Mouse (Mus musculus): ENCODE measurements around the gene Ltbp1.

The Ltbp1 gene

DNA sequence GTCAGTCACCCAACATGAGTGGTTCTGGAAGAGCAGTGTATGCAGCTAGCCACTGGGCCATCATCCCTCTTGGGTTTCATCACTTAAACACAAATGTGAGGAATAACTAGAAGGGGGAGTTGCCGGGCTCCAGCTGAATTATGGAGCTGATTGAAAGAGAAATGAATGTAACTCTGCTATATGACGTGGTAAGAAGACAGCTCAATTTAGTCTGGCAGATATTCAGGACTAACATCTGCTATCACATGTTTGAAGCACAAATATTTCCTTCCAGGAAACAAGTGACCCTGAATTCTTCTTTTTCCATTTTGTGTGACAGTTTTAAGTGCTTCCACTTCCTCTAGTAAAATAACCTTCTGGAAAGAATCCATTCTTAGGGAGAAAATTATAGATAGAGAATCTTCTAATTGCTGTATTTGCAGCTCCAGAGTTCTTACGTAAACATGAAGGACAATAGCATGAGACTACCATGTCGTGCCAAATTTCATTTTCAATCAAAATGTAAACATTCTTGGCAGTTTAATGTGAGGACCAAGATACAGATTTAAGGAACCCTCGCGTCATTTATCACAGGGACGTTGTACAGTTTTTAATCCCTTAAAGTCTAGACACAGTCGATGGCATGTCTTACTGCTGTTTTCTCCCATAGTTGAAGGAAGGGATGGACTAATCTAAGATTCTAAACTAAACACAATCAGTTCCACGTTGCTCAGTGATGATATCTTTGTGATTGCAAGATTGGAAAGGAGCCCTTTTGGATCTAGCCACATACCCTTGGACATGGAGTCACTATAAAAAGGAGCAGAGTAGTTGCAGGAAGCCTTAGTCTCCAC lies 279.7 kb downstream of the Ltbp1 start:
- DNase-seq (ENCODE audit: low read depth, low spot score): no peak

DNA sequence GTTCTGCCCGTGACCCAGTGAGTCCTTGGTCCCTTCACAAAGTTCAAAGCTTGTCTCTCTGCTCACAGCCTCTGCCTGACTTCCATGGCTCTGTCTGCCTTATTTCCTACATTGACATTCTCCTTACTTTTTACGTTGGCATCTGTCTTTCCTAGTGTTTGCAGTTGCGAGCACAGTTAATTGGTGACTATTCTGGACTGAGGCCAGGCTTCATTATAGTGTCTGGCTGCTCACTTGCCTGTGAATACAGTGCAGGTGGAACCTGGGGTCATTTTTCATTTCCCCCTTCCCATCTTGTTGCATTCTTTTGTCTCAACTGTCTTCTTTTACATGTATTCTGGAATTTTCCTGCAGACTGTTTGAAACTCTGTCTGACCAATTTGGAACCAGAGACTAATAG lies 287.6 kb downstream of the Ltbp1 start:
- no peak for DNase-seq (ENCODE audit: low read depth, low spot score)

- peak; percentile 85 for DNase-seq (ENCODE audit: low read depth, low spot score)
Observed at GRCm38 (mm10) chr17:75293725-75294124, 288.4 kb downstream of the Ltbp1 start.

DNA sequence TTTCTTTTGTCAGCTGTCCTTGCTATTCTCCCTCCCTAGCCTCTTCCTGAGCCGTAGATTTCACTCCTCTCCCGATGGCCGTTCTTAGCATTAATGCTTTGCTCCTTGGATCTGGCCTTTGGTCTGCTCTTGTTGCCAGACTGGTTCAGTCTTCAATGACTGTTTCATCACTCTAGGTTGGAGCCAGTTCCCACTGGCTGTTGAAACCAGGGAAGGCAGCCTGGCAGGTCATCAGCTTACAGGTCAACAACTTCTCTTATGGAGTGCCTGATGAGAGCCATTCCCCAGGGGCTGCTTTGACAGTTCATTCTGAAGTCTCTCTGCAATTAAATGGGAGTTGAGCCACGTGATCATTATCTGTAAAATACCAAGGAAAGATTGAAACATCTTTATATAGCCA lies 295.5 kb downstream of the Ltbp1 start:
- peak; percentile 13 for DNase-seq (ENCODE audit: low read depth, low spot score)

GRCm38 (mm10) chr17:75304807-75305420 lies 299.5 kb downstream of the Ltbp1 start:
- DNase-seq (ENCODE audit: low read depth, low spot score): no peak

DNA sequence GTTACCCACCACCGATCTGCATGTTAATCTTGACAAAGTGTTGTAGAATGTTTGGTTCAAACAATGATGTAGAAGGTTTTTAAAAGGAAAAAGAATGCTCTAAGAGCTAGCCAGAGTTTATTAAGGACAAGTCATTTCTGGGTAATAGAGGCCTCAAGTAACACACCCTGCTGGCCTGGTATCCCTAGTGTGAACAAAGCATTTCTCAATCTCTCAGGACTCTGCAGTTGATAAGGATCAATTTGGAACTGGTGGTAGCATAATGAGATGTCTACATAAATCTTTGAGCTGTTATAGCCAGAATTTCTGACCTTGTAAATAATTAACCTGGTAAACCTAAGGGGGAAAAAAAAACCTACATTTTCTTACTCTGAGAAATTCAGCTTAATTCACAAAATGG lies 300.3 kb downstream of the Ltbp1 start:
- DNase-seq (ENCODE audit: low read depth, low spot score): no peak

DNA sequence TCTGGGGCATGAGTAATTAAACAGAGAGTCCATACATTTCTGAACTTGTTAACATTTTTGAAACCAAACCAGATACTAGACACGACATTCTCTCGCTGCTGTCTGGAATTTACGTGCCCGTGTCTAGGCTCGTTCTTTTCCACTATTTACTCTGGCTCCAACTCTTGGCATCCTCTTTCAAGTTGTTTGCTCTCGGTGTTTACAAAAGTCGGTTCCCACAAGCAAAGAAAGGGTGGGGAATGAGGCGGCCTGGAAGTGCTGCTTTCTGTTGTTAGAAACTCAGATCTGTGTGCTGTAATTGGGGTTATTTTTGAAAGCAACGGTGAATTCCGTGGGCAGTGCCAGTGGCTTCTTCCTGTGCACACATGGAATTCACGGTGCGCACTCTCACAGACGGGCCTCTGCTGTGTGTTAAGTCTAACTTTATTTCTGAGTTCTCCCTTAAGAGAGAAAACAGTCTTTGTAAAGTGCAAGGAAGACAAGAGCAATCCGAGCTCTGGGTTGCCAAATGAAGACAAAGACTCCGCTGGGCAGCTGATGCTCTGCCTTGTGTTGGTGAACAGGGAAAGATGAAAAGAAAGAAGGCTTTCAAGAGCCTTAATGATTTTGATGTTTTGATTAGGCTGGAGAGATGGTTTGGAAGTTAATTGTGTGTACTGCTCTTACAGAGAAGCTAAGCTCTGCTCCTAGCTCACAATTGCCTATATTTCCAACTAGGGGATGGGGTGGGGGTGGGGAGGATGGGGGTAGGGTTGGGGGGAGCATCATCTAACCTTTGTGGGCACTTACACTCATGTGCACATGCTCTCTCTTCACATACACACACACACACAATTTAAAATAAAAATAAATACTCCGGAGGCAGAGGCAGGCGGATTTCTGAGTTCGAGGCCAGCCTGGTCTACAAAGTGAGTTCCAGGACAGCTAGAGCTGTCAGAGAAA lies 302.0 kb downstream of the Ltbp1 start:
- no peak for DNase-seq (ENCODE audit: low read depth, low spot score)

DNA sequence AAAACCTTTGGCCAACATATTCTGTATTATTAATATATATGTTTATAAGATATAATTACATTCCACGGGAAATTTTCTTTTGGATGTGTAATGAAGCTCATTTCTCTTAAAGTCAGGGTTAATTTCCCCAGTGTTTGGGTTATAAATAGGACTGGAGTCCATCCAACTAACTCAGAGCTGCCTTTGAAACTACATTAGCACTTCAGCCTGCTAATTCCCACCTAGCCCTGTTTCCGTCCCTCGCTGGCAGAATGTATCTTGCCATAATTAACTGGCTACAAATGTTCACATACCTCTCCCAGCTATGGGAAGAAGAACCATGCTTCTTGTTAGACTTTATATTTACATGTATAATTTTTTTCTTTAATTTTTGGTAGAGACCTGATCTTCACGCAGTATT lies 311.7 kb downstream of the Ltbp1 start:
- no peak for DNase-seq (ENCODE audit: low read depth, low spot score)

GRCm38 (mm10) chr17:75323229-75323628 lies 317.9 kb downstream of the Ltbp1 start:
- DNase-seq (ENCODE audit: low read depth, low spot score): no peak

- no peak for DNase-seq (ENCODE audit: low read depth, low spot score)
Observed at GRCm38 (mm10) chr17:75323766-75324165, 318.4 kb downstream of the Ltbp1 start.

- no peak for DNase-seq (ENCODE audit: low read depth, low spot score)
Observed at GRCm38 (mm10) chr17:75328102-75328639, 322.8 kb downstream of the Ltbp1 start.

- DNase-seq (ENCODE audit: low read depth, low spot score): peak; percentile 37
Observed at GRCm38 (mm10) chr17:75330366-75330765, 325.0 kb downstream of the Ltbp1 start.

- DNase-seq (ENCODE audit: low read depth, low spot score): no peak
Observed at GRCm38 (mm10) chr17:75331421-75331951, 326.1 kb downstream of the Ltbp1 start.

- DNase-seq (ENCODE audit: low read depth, low spot score): no peak
Observed at GRCm38 (mm10) chr17:75332289-75332688, 326.9 kb downstream of the Ltbp1 start.

DNA sequence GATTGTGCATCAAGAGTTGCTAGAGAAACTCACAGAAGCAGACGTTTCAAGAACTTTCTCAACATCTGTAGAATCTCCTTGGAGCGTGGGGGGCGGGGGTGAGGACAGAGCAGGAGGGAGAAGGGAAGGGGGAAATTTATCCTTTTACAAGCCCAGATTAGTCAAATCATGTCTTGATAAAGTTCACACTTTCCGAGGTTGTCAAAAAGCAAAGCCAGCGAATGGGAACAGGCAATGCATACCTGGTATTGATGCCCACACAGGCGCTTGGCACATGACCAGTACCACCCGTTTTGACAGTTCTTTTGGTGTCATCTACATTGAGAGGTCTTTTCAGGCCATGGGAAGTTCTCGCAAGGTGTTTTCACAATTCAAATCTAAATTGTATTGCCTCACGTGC lies 327.6 kb downstream of the Ltbp1 start:
- no peak for DNase-seq (ENCODE audit: low read depth, low spot score)

DNA sequence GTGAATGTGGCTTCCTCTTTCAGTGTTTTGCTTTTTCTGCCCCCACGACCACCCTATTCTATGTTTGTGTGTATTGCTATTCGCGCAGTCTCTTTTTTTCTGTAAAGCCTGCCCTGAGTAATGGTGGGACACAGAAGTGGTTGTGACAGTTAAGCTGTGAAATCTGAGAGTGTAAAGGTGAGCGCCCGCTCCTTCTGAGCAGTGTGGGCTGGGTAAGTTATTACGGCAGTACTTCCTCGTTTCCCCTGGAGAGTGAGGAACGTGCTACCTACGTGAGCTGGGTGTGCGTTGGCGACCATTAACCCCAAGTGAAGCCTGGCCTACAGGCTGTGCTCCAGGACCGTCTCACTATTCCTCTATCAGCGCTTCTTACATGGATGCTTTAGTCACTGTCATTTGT lies 328.4 kb downstream of the Ltbp1 start:
- no peak for DNase-seq (ENCODE audit: low read depth, low spot score)

- no peak for DNase-seq (ENCODE audit: low read depth, low spot score)
Observed at GRCm38 (mm10) chr17:75335649-75336048, 330.3 kb downstream of the Ltbp1 start.

- no peak for DNase-seq (ENCODE audit: low read depth, low spot score)
Observed at GRCm38 (mm10) chr17:75341227-75341626, 335.9 kb downstream of the Ltbp1 start.

GRCm38 (mm10) chr17:75345116-75345515 lies 339.7 kb downstream of the Ltbp1 start:
- DNase-seq (ENCODE audit: low read depth, low spot score): peak; percentile 30

DNA sequence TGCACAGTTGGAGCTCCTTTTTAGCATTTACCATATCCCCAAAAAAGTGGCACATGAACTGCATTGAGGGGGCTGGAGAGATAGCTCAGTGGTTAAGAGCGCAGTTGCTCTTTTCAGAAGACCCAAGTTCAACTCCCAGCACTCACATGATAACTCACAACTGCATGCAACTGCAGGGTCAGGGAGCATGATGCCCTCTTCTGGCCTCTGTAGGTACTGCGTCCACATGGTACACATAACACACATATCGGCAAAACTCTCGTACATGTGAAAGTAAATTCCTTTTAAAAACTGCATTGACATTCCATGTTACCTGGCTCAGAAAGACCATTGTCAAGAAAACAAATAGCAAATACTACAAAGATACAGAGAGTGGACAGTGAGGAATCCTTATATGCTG lies 342.0 kb downstream of the Ltbp1 start:
- DNase-seq (ENCODE audit: low read depth, low spot score): no peak

DNA sequence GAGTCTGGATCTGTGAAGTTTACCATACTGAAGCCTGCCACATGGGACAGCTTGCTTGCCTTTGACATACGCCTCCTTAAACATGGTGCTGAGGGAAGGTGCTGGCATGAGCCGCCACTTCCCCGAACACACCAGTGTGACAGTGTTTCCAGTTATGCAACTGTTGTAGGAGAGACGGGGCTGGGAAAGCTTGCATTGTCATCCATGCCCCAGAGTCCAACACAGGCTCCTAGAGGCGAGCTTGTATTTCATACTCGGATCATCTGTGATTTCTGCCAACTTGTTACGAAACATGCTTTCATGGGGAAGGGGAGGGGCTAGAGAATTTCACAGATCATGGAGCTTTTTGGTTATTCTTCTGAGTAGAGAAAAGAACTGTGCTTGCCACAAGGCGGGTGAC lies 343.7 kb downstream of the Ltbp1 start:
- peak; percentile 68 for DNase-seq (ENCODE audit: low read depth, low spot score)

DNA sequence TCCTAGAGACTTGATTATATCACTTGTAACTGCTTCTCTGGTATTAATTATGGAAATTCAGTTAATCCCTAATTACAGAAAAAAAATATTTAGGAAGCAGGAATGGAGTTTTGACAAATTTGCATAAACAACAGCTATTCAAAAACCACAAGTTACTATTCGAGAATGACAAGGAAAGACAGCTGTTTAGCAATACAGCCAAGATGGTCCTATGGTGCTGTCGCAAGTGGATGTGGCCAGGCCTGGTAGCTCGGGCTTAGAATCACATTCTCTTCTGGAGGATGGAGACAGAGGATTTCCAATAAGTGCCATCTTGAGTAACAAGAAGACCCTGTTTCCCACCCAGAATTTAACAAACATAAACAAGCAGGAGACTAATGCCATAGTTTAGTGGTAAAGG lies 344.2 kb downstream of the Ltbp1 start:
- DNase-seq (ENCODE audit: low read depth, low spot score): no peak
